Mouse (Mus musculus) layer of hippocampus, postnatal 25 days (tissue): ENCODE results near the gene Lmntd1. TPM values are rescaled to one million over a fixed set of nuclear protein-coding genes. Genes with fewer than 3 reads are reported as not detected.
"Not testable (repeated sequence)": the region's sequence is repeated elsewhere in the genome, so short reads cannot be mapped to it uniquely, and the experiment has no call there.

Source experiments
- DNase-seq, 2 experiments: peaks; one replicate each; pipeline ENCODE4 v3.0.0; 2022; ENCODE audit warnings: mixed read lengths in 2 of 2, low spot score in 1 of 2; ENCODE audit errors: extremely low spot score in 1 of 2
- total RNA-seq, 2 experiments: library from RNA; stranded (reverse); gene quantifications; 2 replicates each; pipeline ENCODE4 v1.2.3; 2021

Lmntd1 gene
- total RNA-seq, 2 experiments from 2014 or later = 0.81 to 1.9 TPM

- no peak for DNase-seq
These were observed 261.4 kb downstream of the Lmntd1 start for GRCm38 (mm10) chr6:145352705-145353104.

GRCm38 (mm10) chr6:145348196-145348915, 265.8 kb downstream of the Lmntd1 start:
- DNase-seq = no peak

DNA sequence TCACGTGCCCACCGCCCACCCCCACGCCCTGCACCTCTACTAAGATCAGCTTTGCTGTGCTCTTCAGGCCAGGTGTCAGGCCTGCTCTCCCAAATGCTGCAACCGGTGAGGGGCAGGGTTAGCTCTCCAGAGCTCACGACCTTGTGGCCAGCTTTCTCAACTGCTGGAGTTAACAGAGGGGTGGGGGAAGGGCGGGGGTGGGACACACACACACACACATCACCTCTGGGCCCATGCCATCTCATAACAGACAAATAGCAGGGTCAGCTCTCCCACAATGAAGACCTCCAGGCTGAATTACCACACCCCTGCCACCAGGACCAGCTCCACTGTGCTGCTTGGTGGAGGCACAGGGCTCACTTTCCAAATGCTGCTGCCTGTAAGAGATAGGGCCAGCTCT, 266.5 kb downstream of the Lmntd1 start:
- DNase-seq = no peak

GRCm38 (mm10) chr6:145346789-145347557, 267.1 kb downstream of the Lmntd1 start:
- DNase-seq = no peak

DNA sequence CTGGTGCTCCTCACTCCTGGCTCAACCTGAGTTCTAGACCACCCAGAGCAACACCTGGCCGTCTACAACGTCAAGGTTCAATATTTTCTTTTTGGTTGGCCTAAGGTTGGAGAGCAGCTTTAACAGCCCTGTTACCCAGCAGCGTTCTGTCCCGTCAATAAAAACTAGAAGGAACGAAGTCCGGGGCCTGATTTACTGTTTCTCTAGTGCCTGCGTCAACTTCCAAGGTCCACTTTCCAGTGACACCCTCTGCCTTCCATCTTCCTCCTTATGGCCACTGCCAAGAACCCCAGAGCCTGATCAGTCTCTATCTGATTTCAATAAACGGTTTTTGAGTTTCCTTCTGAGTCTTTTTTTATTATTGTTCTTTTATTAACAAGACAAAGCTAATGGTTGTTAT, 267.8 kb downstream of the Lmntd1 start:
- DNase-seq = no peak

DNA sequence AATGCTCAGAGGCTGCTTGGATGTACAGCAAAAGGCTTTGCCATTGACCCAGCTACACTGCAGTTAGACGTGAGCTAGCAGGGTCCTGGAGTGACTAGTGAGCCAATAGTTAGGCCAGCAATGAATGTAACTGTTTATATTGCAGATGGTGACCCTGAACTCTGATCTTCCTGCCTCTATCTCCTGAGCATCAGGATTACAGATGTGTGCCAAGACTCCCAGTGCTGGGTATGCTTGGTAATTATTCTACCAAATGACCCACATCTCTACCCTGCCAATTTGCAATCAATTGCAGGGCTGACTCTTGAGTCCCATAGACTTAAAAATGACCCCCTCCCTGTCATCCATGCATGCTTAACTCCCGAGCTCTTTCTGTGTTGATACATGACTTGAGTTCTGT, 269.4 kb downstream of the Lmntd1 start:
- no peak for DNase-seq

- no peak for DNase-seq
These were observed 270.7 kb downstream of the Lmntd1 start for GRCm38 (mm10) chr6:145343457-145343856.

- DNase-seq = no peak
These were observed 271.3 kb downstream of the Lmntd1 start for GRCm38 (mm10) chr6:145342836-145343235.

DNA sequence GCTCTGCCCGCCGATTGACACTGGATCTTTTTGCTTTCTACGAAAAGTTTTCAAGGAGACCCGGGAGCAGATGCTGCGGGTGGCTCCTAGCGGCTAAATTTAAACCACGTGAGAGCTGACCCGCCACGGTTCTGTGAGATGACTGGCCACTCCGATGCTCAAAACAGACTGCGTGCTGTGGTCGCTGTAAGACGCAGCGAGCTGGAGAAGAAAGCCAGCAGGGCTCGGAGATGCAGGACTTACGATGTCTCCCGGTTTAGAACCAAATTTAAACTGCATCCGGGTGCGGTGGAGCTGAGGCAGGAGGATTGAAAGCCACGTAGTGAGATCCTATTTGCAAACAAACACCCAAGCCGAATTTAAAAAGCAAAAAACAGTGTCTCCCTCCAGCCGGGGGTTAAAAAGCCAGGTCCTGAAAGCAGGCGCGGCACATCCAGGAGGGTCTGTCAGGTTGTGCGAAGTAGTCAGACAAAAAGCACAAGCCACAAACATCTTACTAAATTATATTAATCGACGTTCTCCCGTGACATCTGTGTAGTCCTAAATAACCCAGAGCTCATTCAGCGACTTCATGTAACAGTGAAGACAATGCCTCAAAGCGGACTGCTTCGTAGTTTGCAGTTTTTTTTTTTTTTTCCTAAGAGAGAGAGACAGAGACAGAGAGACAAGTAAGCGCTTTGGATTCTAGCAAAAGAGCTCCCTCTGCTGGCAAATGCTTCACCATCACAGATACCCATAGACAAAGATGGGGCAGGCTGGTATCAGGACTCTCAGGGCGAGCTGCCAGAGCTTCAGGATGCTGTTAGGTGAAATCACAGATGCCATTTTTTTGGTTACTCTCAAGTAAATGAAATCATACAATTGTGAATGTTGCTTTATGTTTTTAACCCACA, 272.6 kb downstream of the Lmntd1 start:
- peak; percentile 51 to 76 for DNase-seq

DNA sequence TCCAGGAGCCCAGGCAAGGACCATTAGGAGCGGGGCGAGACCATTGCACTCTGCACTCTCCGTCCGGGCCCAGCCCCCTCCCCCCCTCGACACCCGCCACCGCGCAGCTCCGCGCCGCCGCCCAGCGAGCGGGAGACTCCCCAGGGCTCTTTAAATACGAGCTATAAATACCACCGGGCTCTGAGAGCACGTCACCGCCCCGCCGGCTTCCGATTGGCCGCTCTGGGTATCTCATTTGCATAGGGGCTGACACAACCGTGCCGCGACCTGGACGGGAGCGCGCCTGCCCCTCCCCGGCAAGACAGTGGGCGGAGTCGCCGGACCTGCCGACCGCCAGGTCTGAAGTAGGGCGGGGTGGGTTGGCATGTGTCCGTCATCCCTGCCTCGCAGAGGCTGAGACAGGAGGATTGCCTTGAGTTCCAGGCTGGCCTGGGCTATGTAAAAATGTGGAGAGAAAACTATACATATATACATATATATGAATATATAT, 273.4 kb downstream of the Lmntd1 start:
- DNase-seq = peak; percentile 79 to 85

DNA sequence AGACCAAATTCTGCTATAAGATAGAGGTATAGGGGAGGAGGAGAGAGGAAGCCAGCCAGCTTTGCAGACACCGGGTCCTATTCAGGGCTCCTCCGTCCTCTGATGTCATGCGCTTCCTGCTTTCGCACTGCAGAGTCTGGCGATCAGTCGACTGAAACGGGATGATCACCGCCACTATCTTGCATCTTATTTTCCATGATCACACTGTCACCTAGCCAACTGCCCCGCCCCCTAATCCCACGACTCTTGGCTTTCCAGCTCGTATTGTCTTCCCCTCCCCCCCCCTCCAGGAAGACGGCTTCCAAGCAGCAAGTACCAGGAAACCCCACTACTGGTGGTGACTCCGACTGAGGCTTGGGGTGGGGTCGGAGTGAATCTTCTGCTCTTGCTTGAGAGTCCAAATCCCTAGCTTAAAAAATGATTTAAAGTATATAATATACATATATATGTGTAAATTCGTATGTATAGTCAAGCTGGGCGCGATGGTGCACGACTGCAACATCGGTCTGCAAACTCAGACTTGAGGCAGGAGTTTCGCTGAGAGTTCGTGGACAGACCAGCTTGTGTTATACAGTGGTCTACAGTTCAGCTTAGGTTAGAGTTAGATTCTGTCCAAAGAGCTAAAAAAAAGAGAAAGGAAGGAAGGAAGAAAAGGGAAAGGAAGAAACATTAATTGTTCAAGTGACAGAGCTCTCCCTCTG, 274.0 kb downstream of the Lmntd1 start:
- DNase-seq = peak in 1 of 2 experiments; percentile 29

- no peak for DNase-seq
These were observed 275.4 kb downstream of the Lmntd1 start for GRCm38 (mm10) chr6:145338571-145339294.

DNA sequence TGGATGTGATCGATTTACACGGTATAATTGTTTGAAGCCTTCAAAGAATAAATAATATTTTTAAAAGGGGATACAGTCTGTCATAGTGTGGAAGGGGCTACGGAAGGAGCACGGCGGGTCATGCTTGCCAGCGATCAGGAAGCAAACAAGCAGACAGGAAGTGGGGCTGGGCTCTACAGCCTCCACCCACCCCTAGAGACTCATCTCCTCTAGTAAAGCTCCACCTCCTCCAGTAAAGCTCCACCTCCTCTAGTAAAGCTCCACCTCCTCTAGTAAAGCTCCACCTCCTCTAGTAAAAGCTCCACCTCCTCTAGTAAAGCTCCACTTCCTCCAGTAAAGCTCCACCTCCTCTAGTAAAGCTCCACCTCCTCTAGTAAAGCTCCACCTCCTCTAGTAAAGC, 276.6 kb downstream of the Lmntd1 start:
- DNase-seq = not testable (repeated sequence)

GRCm38 (mm10) chr6:145335876-145336768, 278.0 kb downstream of the Lmntd1 start:
- no peak for DNase-seq

GRCm38 (mm10) chr6:145334211-145334610, 279.9 kb downstream of the Lmntd1 start:
- no peak for DNase-seq

- no peak for DNase-seq
These were observed 287.8 kb downstream of the Lmntd1 start for GRCm38 (mm10) chr6:145326141-145326806.

DNA sequence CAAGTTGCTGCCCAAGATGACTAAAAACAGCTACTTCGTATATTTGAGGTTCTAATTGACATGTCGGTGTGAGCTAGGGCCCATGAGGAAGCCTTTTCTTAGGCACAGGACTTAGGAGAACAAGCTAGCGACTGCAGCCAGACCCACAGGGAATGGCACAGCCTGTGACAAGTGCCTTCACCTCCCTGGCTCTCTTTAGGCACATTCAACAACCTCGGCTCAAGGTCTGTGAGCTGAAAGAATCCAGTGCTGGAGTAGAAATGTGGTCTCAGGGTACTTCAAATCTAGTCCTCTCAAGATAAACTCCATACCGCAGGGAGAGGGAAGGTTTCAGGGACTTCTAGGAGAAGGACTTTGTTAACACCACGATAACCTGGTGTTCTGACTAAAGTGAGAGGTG, 289.0 kb downstream of the Lmntd1 start:
- no peak for DNase-seq

DNA sequence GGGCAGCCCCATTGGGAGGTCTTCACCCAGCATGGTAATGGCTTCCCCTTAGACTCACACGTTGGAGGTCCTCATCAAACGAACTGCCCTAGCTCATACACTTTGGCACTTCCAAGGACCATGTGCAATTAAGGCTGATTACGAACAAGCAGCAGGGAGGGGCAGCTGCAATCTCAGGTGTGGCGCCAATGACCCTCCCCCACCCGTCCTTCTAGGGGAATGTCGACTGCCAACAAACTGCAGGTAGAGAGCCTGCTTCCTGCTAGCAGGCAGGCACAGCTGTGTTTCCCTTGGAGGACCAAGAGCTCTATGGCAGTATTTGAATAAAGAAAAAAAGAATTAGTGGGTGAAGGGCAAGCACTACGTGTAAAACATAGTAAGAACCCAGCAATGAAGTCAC, 289.6 kb downstream of the Lmntd1 start:
- no peak for DNase-seq
